8 mouse cellular contexts compared by ENCODE assay signal in the genomic region with DNA sequence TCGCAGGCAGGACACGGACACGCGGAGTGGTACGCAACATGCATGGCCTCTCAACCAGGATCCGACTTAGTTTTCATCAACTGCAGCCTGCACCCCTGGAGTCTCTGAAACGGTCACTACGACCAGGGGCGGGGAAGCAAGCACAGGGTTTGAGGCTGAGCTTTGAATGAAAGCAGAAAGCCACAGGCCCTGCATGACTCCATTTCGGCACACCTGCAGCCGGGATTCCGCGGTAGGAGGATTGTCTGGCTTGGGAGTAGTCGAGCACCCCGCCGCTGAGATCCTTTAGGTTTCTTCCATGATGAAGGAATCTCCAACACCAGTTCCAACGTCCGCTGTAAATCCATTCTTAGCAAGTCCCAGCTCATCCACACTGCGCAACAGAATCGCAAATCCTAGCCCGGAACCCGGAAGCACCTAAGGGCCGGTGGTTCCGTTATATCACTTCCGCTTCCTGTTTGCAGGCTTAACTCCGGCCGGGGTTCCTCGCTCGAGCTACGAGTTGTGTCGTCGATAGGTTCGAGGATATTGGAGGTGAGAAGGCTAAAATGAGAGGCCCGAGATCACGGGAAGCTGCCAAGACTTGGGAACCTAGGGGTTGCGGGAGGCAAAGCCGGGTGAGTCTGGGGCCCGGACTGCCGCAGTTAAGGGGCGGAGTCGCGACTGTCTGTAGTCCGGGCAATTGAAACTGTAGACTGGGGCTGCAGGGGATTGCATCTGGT. TPM values are rescaled to one million over a fixed set of nuclear protein-coding genes. Genes with fewer than 3 reads are reported as not detected.
DNase-seq lines count a peak whose midpoint lies in the region; ATAC-seq and TF ChIP-seq lines count a peak whose summit lies in the region.

TSS of gene Fbxl12 (minus strand) at position 408 of the 722 bp plus-strand sequence.

- peak; percentile 46; the same call in 1 of the 2 replicates for ATAC-seq in G1E (ENCODE audit: extremely low read depth, insufficient number of reproducible peaks, low FRiP score, poor library complexity, severe bottlenecking)
- ATAC-seq in cerebellum, adult (ENCODE audit: insufficient number of reproducible peaks, low FRiP score, low TSS enrichment): peak; percentile 80
- peak; percentile 49 for ATAC-seq in forebrain, embryonic 15.5 days (replicated peaks)
- ATAC-seq in lung, embryonic 16.5 days (ENCODE audit: low read depth): no peak

- H3K9ac ChIP-seq in forebrain, embryonic 15.5 days (replicated peaks): peak within 1 kb of the TSS; percentile 76
- peak within 1 kb of the TSS; percentile 84 for H3K9ac ChIP-seq in lung, embryonic 16.5 days (ENCODE audit: low read length)

- peak within 1 kb of the TSS; percentile 98 for H3K4me2 ChIP-seq in forebrain, embryonic 15.5 days (replicated peaks)
- H3K4me2 ChIP-seq in lung, embryonic 16.5 days (ENCODE audit: low read depth, low read length): peak within 1 kb of the TSS; percentile 83

- peak; percentile 75 for DNase-seq in G1E (ENCODE audit: low spot score)
- peak; percentile 62 for DNase-seq in heart, postnatal 25 days (ENCODE audit: low spot score)
- peak; percentile 76 to 86 for DNase-seq in layer of hippocampus, adult 18-20 months (ENCODE audit: low spot score in 2 of 2)
- peak; percentile 56 for DNase-seq in ovary, postnatal 10 days (ENCODE audit: low spot score)
- peak; percentile 61 to 69 for DNase-seq in thymus, postnatal 10 days (ENCODE audit: low spot score in 2 of 2)

- no peaks in the 10 kb centered on the region for H3K27me3 ChIP-seq in G1E (ENCODE audit: insufficient read depth, low read length)
- H3K27me3 ChIP-seq in forebrain, embryonic 15.5 days: no peaks in the 10 kb centered on the region
- no peaks in the 10 kb centered on the region for H3K27me3 ChIP-seq in lung, embryonic 16.5 days (ENCODE audit: control insufficient read depth, insufficient read depth, low read depth, low read length)

- intact Hi-C loops in heart, postnatal 25 days (cut with DNase I): no loop called here

- H3K27ac ChIP-seq in forebrain, embryonic 15.5 days (replicated peaks): peak within 1 kb of the TSS; percentile 88
- H3K27ac ChIP-seq in lung, embryonic 16.5 days (ENCODE audit: low read length): peak within 1 kb of the TSS; percentile 97

- H3K36me3 ChIP-seq in G1E (replicated peaks): peaks cover 58% of the 10 kb centered on the region
- peaks cover 28% of the 10 kb centered on the region for H3K36me3 ChIP-seq in forebrain, embryonic 15.5 days
- peaks cover 14% of the 10 kb centered on the region for H3K36me3 ChIP-seq in lung, embryonic 16.5 days (ENCODE audit: control insufficient read depth, insufficient read depth, low read length)

- H3K4me3 ChIP-seq in G1E (ENCODE audit: low read depth, low read length): peak within 1 kb of the TSS; percentile 92
- peak within 1 kb of the TSS; percentile 66 for H3K4me3 ChIP-seq in forebrain, embryonic 15.5 days
- peak within 1 kb of the TSS; percentile 94 for H3K4me3 ChIP-seq in lung, embryonic 16.5 days (ENCODE audit: low read length)

- H3K9me3 ChIP-seq in G1E (replicated peaks): no peaks in the 10 kb centered on the region
- no peaks in the 10 kb centered on the region for H3K9me3 ChIP-seq in forebrain, embryonic 15.5 days
- no peaks in the 10 kb centered on the region for H3K9me3 ChIP-seq in lung, embryonic 16.5 days (ENCODE audit: control insufficient read depth, low read length)

- H3K4me1 ChIP-seq in G1E (ENCODE audit: insufficient read depth, low read depth, low read length): peaks cover 60% of the 10 kb centered on the region
- peaks cover 51% of the 10 kb centered on the region for H3K4me1 ChIP-seq in forebrain, embryonic 15.5 days
- H3K4me1 ChIP-seq in lung, embryonic 16.5 days (replicated peaks; ENCODE audit: control insufficient read depth, insufficient read depth, low read length): peaks cover 19% of the 10 kb centered on the region; the same call in 1 of the 2 replicates

- under 1% methylated on average over 43 of the region's 43 CpGs for WGBS in forebrain, embryonic 15.5 days
- WGBS in lung, embryonic 16.5 days: under 1% methylated on average over 43 of the region's 43 CpGs

- TF ChIP-seq CTCF in G1E (IDR thresholded peaks at IDR 0.05; ENCODE audit: low read depth, low read length): no peak

RNA-seq across cellular contexts. Expression of gene Fbxl12, which starts in this region (rescaled TPM):
- total RNA-seq in G1E (2014; fragmentation: Nextera tagmentation) (25.6 and 34.2 TPM in 2 replicates), G1E (2017) (6.3 and 7.9 TPM in 2 replicates)
- polyA plus RNA-seq in G1E (2012): 15.4 and 22.0 TPM in 2 replicates
- 16.3 and 16.4 TPM in 2 replicates for polyA plus RNA-seq in forebrain, embryonic 15.5 days (2015; fragmentation: Nextera tagmentation; extraction: Ambion mirVana)
- 10 to 100 TPM; 10.5 to 11.5 TPM for total RNA-seq in heart, postnatal 25 days (2021)
- 10 to 100 TPM; 22.5 to 22.7 TPM for total RNA-seq in layer of hippocampus, adult 18-20 months (2021)
- polyA plus RNA-seq in lung, embryonic 16.5 days (2015; fragmentation: Nextera tagmentation; extraction: Ambion mirVana): 20.9 and 24.5 TPM in 2 replicates
